Mouse (Mus musculus): Measurements from ENCODE around the gene Mpz. TPM values are rescaled to one million over a fixed set of nuclear protein-coding genes. Genes with fewer than 3 reads are reported as not detected.
A peak's percentile ranks its signal among the peaks of the same experiment; 100 is the strongest.

Gene Mpz
- total RNA-seq, 1 experiment from 2014 or later = not detected

- ATAC-seq (replicated peaks; ENCODE audit: insufficient number of reproducible peaks, low FRiP score, low TSS enrichment, poor library complexity, severe bottlenecking) = no peak
Measured at GRCm38 (mm10) chr1:171179487-171180171, 29.1 kb downstream of the Mpz start.

DNA sequence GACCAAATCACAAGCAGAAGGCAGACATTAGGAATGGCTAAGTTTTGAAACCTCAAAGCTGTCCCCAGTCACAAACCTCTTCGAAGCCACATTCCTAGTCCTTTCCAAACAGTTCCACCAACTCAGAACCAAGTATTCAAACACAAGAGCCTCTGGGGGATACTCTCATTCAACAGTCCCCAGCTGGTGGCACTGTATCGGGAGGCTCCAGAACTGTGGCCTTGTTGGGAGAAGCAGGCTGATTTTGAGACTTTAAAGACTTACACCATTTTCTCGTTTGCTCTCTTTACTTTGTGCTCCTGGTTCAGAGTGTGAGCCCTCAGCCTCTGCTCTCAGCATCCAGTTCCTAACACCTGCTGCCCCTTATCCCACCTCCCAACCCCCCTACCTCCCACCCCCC, 32.5 kb downstream of the Mpz start:
- ATAC-seq (replicated peaks; ENCODE audit: insufficient number of reproducible peaks, low FRiP score, low TSS enrichment, poor library complexity, severe bottlenecking) = no peak

GRCm38 (mm10) chr1:171183620-171184019, 33.1 kb downstream of the Mpz start:
- no peak for ATAC-seq (replicated peaks; ENCODE audit: insufficient number of reproducible peaks, low FRiP score, low TSS enrichment, poor library complexity, severe bottlenecking)

GRCm38 (mm10) chr1:171184314-171184713, 33.8 kb downstream of the Mpz start:
- peak; percentile 90 for ATAC-seq (replicated peaks; ENCODE audit: insufficient number of reproducible peaks, low FRiP score, low TSS enrichment, poor library complexity, severe bottlenecking)

GRCm38 (mm10) chr1:171185655-171186054, 35.1 kb downstream of the Mpz start:
- no peak for ATAC-seq (replicated peaks; ENCODE audit: insufficient number of reproducible peaks, low FRiP score, low TSS enrichment, poor library complexity, severe bottlenecking)

DNA sequence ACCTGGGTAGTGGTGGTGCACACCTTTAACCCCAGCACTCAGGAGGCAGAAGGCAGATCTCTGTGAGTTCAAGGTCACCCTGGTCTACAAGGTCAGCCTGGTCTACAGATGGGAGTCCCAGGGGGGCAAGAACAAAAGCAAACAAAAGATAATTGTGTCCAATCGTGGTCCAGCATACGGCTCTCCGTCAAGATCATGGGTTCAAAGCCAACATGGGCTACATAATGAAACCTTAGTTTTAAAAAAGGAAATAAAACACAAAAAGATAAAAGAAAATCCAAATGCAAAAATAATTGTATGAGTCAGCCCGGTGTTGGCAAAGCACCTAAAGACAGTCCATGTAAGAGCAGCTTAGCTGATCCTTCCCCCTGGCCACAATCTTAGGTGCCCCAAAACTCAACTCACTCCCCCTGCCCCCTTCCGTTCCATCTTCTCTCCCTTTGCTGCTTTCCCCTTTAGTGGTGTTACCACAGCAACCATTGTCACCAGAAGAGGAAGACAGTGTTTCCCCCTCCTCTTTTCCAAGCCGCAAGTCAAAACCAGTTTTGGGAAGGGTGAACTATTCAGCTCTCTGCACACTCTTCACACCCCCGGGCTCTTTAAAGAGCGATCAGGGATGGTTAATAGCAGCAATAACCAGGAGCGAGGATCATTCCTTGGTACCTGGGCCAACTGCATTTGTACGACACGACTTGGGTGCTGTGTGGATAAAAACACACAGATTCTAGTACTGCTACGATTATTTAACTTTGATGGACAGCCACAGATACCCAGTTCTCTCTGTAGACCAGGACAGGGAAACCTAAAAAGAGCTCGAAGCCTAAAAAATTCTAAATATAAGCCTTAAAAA, 37.6 kb downstream of the Mpz start:
- ATAC-seq (replicated peaks; ENCODE audit: insufficient number of reproducible peaks, low FRiP score, low TSS enrichment, poor library complexity, severe bottlenecking) = no peak

DNA sequence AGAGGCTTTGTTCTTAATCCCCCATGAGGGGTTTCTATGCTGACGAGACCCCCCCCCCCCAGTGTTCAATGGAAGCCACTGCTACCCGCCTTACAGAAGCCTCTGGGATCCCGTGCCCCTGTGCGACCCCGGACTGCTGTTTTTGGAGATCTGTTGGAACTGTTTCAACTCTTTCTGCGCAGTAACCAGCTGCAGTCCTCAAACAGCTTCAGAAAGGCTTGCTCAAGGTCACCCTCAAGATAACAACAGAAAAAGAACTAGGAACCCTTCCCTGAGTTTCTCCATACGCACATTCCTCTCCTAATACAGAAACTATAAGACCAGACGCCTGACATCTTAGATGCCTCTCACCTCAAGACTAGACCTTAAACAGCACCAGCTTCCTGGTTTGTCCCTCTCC, 38.5 kb downstream of the Mpz start:
- no peak for ATAC-seq (replicated peaks; ENCODE audit: insufficient number of reproducible peaks, low FRiP score, low TSS enrichment, poor library complexity, severe bottlenecking)

- ATAC-seq (replicated peaks; ENCODE audit: insufficient number of reproducible peaks, low FRiP score, low TSS enrichment, poor library complexity, severe bottlenecking) = no peak
Measured at GRCm38 (mm10) chr1:171189476-171190114, 39.1 kb downstream of the Mpz start.

GRCm38 (mm10) chr1:171190832-171191231, 40.3 kb downstream of the Mpz start:
- no peak for ATAC-seq (replicated peaks; ENCODE audit: insufficient number of reproducible peaks, low FRiP score, low TSS enrichment, poor library complexity, severe bottlenecking)

DNA sequence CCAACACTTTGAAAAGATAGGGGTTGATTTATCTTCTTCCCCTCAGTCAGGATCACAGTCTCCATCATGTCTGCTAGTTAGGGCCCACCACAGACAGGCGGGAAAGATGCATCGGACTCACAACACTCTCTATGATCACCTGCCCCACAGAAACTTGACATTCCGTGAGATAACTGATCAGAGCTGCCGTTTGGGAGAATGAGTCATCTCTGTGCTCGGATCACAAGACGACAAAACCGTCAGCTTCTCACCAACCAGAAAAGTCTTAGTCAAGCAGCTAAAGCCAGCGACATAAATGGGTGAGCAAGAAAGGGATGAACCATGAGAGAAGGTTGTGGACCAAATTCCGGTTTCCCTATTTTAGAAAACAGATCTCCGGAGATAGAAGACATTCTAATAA, 41.8 kb downstream of the Mpz start:
- no peak for ATAC-seq (replicated peaks; ENCODE audit: insufficient number of reproducible peaks, low FRiP score, low TSS enrichment, poor library complexity, severe bottlenecking)

GRCm38 (mm10) chr1:171193093-171193840, 42.8 kb downstream of the Mpz start:
- no peak for ATAC-seq (replicated peaks; ENCODE audit: insufficient number of reproducible peaks, low FRiP score, low TSS enrichment, poor library complexity, severe bottlenecking)

- ATAC-seq (replicated peaks; ENCODE audit: insufficient number of reproducible peaks, low FRiP score, low TSS enrichment, poor library complexity, severe bottlenecking) = no peak
Measured at GRCm38 (mm10) chr1:171193911-171194830, 43.7 kb downstream of the Mpz start.

- no peak for ATAC-seq (replicated peaks; ENCODE audit: insufficient number of reproducible peaks, low FRiP score, low TSS enrichment, poor library complexity, severe bottlenecking)
Measured at GRCm38 (mm10) chr1:171195046-171195822, 44.7 kb downstream of the Mpz start.

DNA sequence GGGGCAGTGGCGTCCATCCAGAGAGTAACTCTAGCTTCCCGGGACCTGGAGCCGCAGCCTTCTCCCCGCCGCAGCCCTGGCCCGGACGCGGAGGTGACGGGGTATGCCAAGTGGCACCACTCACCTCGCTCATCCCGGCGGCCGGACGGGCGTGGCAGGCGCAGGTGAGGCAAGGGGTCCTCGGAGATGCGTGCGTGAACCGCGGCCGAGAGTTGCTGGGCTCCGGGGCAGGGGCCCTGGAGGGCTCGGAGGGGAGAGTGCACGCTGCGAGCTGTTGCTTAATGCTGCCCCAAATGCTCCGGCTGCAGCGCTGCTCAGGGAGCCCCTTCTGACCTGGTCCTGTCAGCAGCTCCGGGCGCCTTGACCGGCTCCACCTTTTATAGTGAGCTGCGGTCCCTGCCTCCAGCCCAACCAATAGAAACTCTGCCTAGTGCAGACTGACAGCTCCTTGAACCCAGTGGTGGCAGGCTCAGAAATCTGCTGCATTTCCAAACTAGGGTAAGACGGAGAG, 45.4 kb downstream of the Mpz start, which contains the start of gene Pcp4l1:
Gene Pcp4l1 (minus strand): TSS at position 382 of the 511 bp plus-strand sequence.
- ATAC-seq (replicated peaks; ENCODE audit: insufficient number of reproducible peaks, low FRiP score, low TSS enrichment, poor library complexity, severe bottlenecking) = peak; percentile 47

DNA sequence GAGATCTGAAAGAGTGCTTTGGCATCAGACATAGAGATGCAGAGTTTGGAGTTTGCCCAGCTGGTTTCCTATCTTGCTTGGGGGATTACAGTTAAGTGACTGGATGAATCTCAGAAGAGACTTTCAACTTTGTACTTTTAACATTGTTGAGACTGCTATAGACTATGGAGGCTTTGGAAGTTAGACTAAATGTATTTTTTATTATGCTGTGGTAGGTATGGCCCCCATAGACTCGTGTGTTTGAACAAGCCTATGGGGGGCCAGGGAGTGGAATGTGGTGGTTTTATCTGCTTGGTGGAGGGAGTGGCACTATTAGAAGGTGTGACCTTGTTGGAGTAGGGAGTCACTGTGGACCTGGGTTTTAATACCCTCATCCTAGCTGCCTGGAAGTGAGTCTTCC, 49.0 kb downstream of the Mpz start:
- ATAC-seq (replicated peaks; ENCODE audit: insufficient number of reproducible peaks, low FRiP score, low TSS enrichment, poor library complexity, severe bottlenecking) = no peak

DNA sequence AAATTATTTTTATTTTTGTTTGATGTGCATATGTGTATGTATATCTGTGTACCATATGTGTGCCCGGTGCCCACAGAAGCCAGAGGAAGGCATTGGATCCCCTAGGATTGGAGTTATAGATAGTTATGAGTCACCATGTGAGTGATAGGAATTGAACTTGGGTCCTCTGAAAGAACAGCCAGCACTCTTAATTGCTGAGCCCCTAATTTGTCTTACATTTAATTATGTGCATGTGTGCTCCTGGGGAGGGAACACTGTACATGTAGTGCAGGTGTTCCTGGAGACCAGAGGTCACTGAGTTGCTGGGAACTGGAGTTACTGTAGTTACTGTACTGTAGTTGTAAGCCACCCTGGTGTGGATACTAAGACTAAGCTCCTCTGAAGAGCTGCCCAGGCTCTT, 50.3 kb downstream of the Mpz start:
- no peak for ATAC-seq (replicated peaks; ENCODE audit: insufficient number of reproducible peaks, low FRiP score, low TSS enrichment, poor library complexity, severe bottlenecking)

Measured in monocyte, adult 5-6 weeks (primary cell).